Mouse (Mus musculus) CH12.LX (cell line): ENCODE results near the gene Zbtb25.

Source experiments
- BHLHE40 ChIP-seq: IDR thresholded peaks from 2 replicates; pipeline ENCODE4 v1.6.1; 2011; ENCODE audit warnings: mild to moderate bottlenecking, low read depth, low read length, improper control_type of control experiment
- CHD2 ChIP-seq: IDR thresholded peaks from 2 replicates; pipeline ENCODE4 v1.6.1; 2011; ENCODE audit warnings: low read length, improper control_type of control experiment
- CTCF ChIP-seq, 2 experiments: IDR thresholded peaks in 1 of 2; conservative IDR thresholded peaks in 1 of 2; 2 replicates each; pipeline ENCODE4 v1.5.1; 2011 to 2012; ENCODE audit warnings: low read depth in 2 of 2, low read length in 2 of 2, improper control_type of control experiment in 1 of 2, inconsistent platforms in 1 of 2, mild to moderate bottlenecking in 1 of 2, moderate library complexity in 1 of 2
- E2F4 ChIP-seq: IDR thresholded peaks from 2 replicates; pipeline ENCODE4 v1.6.1; 2011; ENCODE audit warnings: low read depth, low read length, improper control_type of control experiment; ENCODE audit not compliant: insufficient replicate concordance
- ETS1 ChIP-seq: conservative IDR thresholded peaks from 2 replicates; pipeline ENCODE4 v1.6.1; 2012; ENCODE audit warnings: low read depth, mild to moderate bottlenecking, inconsistent platforms, low read length, improper control_type of control experiment, moderate library complexity
- HCFC1 ChIP-seq: IDR thresholded peaks from 2 replicates; pipeline ENCODE4 v1.6.1; 2012; ENCODE audit warnings: low read depth, mild to moderate bottlenecking, inconsistent platforms, low read length, improper control_type of control experiment
- MEF2A ChIP-seq: IDR thresholded peaks from 2 replicates; pipeline ENCODE4 v1.6.1; 2014; ENCODE audit warnings: low read depth, mild to moderate bottlenecking, inconsistent platforms, low read length, improper control_type of control experiment, borderline replicate concordance
- POLR2AphosphoS2 ChIP-seq: IDR thresholded peaks from 2 replicates; pipeline ENCODE4 v1.6.1; 2011; ENCODE audit warnings: low read depth, low read length, improper control_type of control experiment
- RCOR1 ChIP-seq: conservative IDR thresholded peaks from 2 replicates; pipeline ENCODE4 v1.6.1; 2012; ENCODE audit warnings: low read depth, mild to moderate bottlenecking, inconsistent platforms, low read length, improper control_type of control experiment
- USF1 ChIP-seq: IDR thresholded peaks from 2 replicates; pipeline ENCODE4 v1.6.1; 2014; ENCODE audit warnings: low read depth, mild to moderate bottlenecking, inconsistent platforms, low read length, improper control_type of control experiment
- ZKSCAN1 ChIP-seq: IDR thresholded peaks from 2 replicates; pipeline ENCODE4 v1.6.1; 2012; ENCODE audit warnings: low read depth, inconsistent platforms, low read length, improper control_type of control experiment, borderline replicate concordance
- ZMIZ1 ChIP-seq: IDR thresholded peaks from 2 replicates; pipeline ENCODE4 v1.6.1; 2012; ENCODE audit warnings: low read depth, mild to moderate bottlenecking, inconsistent platforms, low read length, improper control_type of control experiment

- no peak for TF ChIP-seq RCOR1
- TF ChIP-seq ZKSCAN1 = no peak
- TF ChIP-seq BHLHE40 = no peak
- TF ChIP-seq ZMIZ1 = no peak
- TF ChIP-seq CTCF (conservative IDR thresholded peaks at IDR 0.05 in 1 of 2, IDR thresholded peaks at IDR 0.05 in 1 of 2; ENCODE audit: low read depth in 2 of 2, low read length in 2 of 2) = no peak
- TF ChIP-seq CHD2 = no peak
- no peak for TF ChIP-seq MEF2A
- TF ChIP-seq POLR2AphosphoS2 = no peak
- TF ChIP-seq HCFC1 = no peak
- no peak for TF ChIP-seq USF1
- TF ChIP-seq E2F4 = no peak
- TF ChIP-seq ETS1 = no peak
Observed at GRCm38 (mm10) chr12:76336111-76336965, 33.1 kb downstream of the Zbtb25 start.
